Mouse (Mus musculus): Measurements from ENCODE around the gene Prkar1b.

DNA sequence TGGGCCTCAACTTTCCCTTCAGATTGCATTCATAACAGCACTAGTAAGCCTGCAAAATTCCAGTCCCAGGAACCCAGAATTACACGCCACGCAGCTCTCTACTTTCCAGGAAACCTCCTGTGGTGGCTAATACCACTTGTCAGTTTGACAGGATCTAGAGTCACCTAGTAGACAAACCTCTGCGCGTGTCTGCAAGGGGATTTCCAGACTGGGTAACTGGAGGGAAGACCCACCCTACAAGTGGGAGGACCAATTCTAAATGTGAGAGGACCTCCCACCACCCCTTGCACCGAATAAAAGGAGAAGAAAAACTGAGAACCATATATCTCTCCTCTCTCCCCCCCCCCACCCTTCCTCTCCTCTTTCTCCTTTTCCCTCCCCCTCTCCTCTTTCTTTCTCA lies 103.2 kb downstream of the Prkar1b start:
- TF ChIP-seq CEBPB (IDR thresholded peaks at IDR 0.05; ENCODE audit: insufficient read depth, poor library complexity, severe bottlenecking) = no peak
- no peak for TF ChIP-seq SRF (IDR thresholded peaks at IDR 0.05; ENCODE audit: control insufficient read depth, insufficient read length, low read depth)
- no peak for TF ChIP-seq MAX (IDR thresholded peaks at IDR 0.05; ENCODE audit: low read depth)
- no peak for TF ChIP-seq POLR2A (IDR thresholded peaks at IDR 0.05; ENCODE audit: insufficient read length, low read depth)
- no peak for TF ChIP-seq E2F4 (IDR thresholded peaks at IDR 0.05; ENCODE audit: insufficient read depth)
